Mouse (Mus musculus): ENCODE data around the gene Zar1. TPM values are rescaled to one million over a fixed set of nuclear protein-coding genes. Genes with fewer than 3 reads are reported as not detected.
"Not testable (repeated sequence)": the region's sequence is repeated elsewhere in the genome, so short reads cannot be mapped to it uniquely, and the experiment has no call there.

Zar1 gene
- under 1 TPM in 1 of 2 experiments, not detected in 1; 0.33 TPM for total RNA-seq (2021)
- long read RNA-seq, experiment 1, result 0 reads
- long read RNA-seq, experiment 2, result 0 reads

GRCm38 (mm10) chr5:72580970-72581332, at the start of gene Zar1:
Zar1 (minus strand) TSS chr5:72581254.
- H3K27ac ChIP-seq; intact Hi-C loops (cut with DNase I); DNase-seq (ENCODE audit: extremely low spot score in 1 of 2, low spot score in 2 of 2): not testable (repeated sequence)
- 0 out of 2 replicates have a peak within 1 kb of the TSS, but pooled peaks have one; percentile 19 for H3K4me3 ChIP-seq

- no peak for TF ChIP-seq CTCF (IDR thresholded peaks at IDR 0.05)
- Histone ChIP-seq H3K27ac (no peak overlapping the region), H3K4me3 (no peak overlapping the region)
- intact Hi-C loops (cut with DNase I), result no loop called here
- DNase-seq (ENCODE audit: extremely low spot score in 1 of 2, low spot score in 2 of 2), result no peak
Observed at GRCm38 (mm10) chr5:72630026-72630425, 49.0 kb upstream of the Zar1 start.

GRCm38 (mm10) chr5:72621022-72621421, 40.0 kb upstream of the Zar1 start:
- intact Hi-C loops (cut with DNase I), result no loop called here
- TF ChIP-seq CTCF (IDR thresholded peaks at IDR 0.05), result no peak; the same call in 1 of the 2 replicates
- no peak overlapping the region for H3K4me3 ChIP-seq
- H3K27ac ChIP-seq, result no peak overlapping the region
- no peak for DNase-seq (ENCODE audit: extremely low spot score in 1 of 2, low spot score in 2 of 2)

- intact Hi-C loops (cut with DNase I), result no loop called here
- no peak for DNase-seq (ENCODE audit: extremely low spot score in 1 of 2, low spot score in 2 of 2)
- no peak overlapping the region for H3K4me3 ChIP-seq
- TF ChIP-seq CTCF (IDR thresholded peaks at IDR 0.05), result no peak
- no peak overlapping the region for H3K27ac ChIP-seq
Observed at GRCm38 (mm10) chr5:72617413-72617812, 36.4 kb upstream of the Zar1 start.

DNA sequence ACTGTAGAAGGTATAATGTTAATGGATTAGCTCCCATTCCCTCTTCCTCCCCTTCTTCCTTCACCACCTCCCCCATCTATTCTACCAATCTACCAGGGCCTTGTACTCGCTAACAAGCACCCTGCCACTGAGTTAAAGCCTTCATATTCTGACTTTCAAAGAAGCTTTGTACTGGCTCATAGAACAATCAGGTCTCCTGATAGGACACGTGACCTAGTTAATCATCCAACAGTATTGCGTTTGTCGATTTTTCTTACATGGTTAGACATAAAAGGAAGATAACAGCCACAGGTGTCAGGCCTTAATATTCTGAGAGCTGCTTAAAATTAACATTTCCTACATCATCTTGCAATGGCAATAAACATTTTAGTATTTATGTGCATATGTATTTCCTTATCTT, 22.1 kb upstream of the Zar1 start:
- Histone ChIP-seq H3K4me3 (no peak overlapping the region), H3K27ac (no peak overlapping the region)
- no peak for DNase-seq (ENCODE audit: extremely low spot score in 1 of 2, low spot score in 2 of 2)
- intact Hi-C loops (cut with DNase I), result no loop called here
- no peak for TF ChIP-seq CTCF (IDR thresholded peaks at IDR 0.05)

DNA sequence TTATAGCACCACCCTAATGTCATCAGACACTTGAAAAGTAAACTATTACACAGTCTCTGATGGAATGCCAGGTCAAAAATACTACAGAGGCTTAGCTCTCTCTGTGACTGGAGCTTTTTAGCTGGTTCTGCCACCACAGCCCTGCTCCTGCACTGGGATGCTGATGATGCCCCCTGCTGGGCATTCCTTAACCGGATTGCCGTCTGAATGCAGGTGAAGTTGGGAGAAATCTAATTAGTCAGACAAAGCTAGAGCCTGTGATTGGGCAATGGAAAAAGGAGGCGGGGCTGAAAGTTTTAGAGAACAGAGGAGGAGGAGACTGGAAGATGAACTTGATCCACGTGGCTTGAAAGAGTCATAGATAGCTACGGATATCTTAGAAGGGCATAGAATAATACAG, 20.0 kb upstream of the Zar1 start:
- intact Hi-C loops (cut with DNase I), result no loop called here
- TF ChIP-seq CTCF (IDR thresholded peaks at IDR 0.05), result peak; percentile 40
- peak; percentile 15 to 24 for DNase-seq (ENCODE audit: extremely low spot score in 1 of 2, low spot score in 2 of 2)
- H3K27ac ChIP-seq, result no peak overlapping the region
- no peak overlapping the region for H3K4me3 ChIP-seq

GRCm38 (mm10) chr5:72587192-72587681, 6.2 kb upstream of the Zar1 start, which contains the start of gene Gm5868:
Gm5868 (minus strand) TSS chr5:72587551.
- intact Hi-C loops (cut with DNase I), result loop anchor here (5.0 kb wide), 1 partner anchor 420 kb away; the partner anchor contains the start of gene Slc10a4
- H3K27ac ChIP-seq, result no peak within 1 kb of the TSS
- no peak within 1 kb of the TSS for H3K4me3 ChIP-seq
- no peak for TF ChIP-seq CTCF (IDR thresholded peaks at IDR 0.05)
- DNase-seq (ENCODE audit: extremely low spot score in 1 of 2, low spot score in 2 of 2), result no peak

- DNase-seq (ENCODE audit: extremely low spot score in 1 of 2, low spot score in 2 of 2); H3K27ac ChIP-seq; H3K4me3 ChIP-seq: not testable (repeated sequence)
- intact Hi-C loops (cut with DNase I), result loop anchor here (5.0 kb wide), 1 partner anchor 421 kb away; the partner anchor contains the start of gene Slc10a4
Observed at GRCm38 (mm10) chr5:72586667-72587191, 5.7 kb upstream of the Zar1 start.

DNA sequence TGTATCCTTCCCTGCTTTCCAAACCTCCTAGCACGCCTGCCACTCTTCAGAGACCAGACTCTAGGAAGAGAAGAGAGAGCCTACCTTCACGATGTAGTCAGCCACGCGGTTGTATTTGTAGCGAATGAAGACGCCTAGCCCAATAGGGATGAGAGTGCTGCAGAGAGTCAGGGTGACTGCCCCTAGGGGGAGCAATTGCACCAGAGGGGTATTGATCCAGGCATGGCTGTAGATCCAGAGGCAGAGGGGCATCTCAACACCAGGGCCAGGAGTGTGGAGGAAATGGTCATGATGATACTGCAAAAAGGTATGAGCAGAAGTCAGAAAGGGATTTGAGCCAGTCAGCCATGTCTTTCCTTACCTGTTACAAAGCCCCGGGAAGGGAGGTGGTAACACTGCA, 5.1 kb upstream of the Zar1 start:
- intact Hi-C loops (cut with DNase I), result loop anchor here (5.0 kb wide), 1 partner anchor 421 kb away; the partner anchor contains the start of gene Slc10a4
- not testable (repeated sequence) for DNase-seq (ENCODE audit: extremely low spot score in 1 of 2, low spot score in 2 of 2); H3K27ac ChIP-seq; H3K4me3 ChIP-seq
- TF ChIP-seq CTCF (IDR thresholded peaks at IDR 0.05), result peak; percentile 24

GRCm38 (mm10) chr5:72580088-72580969, 725 bp downstream of the Zar1 start:
- H3K27ac ChIP-seq, result not testable (repeated sequence)

GRCm38 (mm10) chr5:72579599-72579998, 1.5 kb downstream of the Zar1 start:
- H3K27ac ChIP-seq; DNase-seq (ENCODE audit: extremely low spot score in 1 of 2, low spot score in 2 of 2); intact Hi-C loops (cut with DNase I); H3K4me3 ChIP-seq: not testable (repeated sequence)

More at GRCm38 (mm10) chr5:72580088-72580969, 725 bp downstream of the Zar1 start:
- intact Hi-C loops (cut with DNase I); DNase-seq (ENCODE audit: extremely low spot score in 1 of 2, low spot score in 2 of 2): not testable (repeated sequence)
- 0 out of 2 replicates have a peak overlapping the region, but pooled peaks have one; percentile 19 for H3K4me3 ChIP-seq

DNA sequence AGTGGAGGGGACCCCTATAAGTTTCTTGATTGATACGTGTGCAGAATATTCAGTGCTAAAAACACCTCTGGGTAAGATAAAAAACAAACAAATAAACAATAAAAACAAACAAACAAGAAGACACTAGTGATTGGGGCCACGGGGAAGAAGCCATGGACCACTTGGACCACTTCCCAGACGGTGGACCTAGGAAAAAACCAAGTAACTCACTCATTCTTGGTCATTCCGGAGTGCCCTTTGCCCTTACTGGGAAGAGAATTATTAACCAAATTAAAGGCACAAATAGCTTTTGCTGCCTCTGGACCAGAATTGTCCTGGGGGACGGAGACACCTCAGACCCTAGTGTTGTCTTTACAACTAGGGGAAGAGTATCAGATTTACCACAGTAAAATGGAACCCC, 15.4 kb downstream of the Zar1 start:
- no peak overlapping the region for H3K27ac ChIP-seq
- no peak for TF ChIP-seq CTCF (IDR thresholded peaks at IDR 0.05)
- intact Hi-C loops (cut with DNase I), result no loop called here
- DNase-seq (ENCODE audit: extremely low spot score in 1 of 2, low spot score in 2 of 2), result no peak
- H3K4me3 ChIP-seq, result no peak overlapping the region

DNA sequence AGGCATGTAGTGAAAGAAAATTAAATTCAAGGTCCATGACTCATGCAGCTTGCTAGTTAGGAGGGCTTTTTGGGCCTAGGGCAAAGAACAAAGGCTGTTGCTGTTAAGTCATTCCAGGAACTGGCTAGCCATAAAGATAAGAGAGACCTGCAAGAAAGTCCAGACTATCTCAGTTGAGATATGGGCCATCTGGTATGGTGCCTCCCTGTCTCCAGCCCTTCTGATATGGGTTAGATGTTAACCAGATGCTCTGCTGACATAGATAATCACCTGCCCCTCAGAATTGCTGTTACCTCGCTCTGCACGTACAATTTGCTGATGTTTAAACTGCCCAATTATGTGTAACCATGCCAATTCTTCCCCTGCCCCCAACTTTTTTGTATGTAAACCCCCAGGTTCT, 17.9 kb downstream of the Zar1 start:
- H3K4me3 ChIP-seq; H3K27ac ChIP-seq; DNase-seq (ENCODE audit: extremely low spot score in 1 of 2, low spot score in 2 of 2); intact Hi-C loops (cut with DNase I): not testable (repeated sequence)
